Mouse (Mus musculus): ENCODE measurements around the gene Ntrk3. TPM values are rescaled to one million over a fixed set of nuclear protein-coding genes. Genes with fewer than 3 reads are reported as not detected.

The Ntrk3 gene
- polyA plus RNA-seq, 1 experiment, result 76.9 TPM

- DNase-seq (ENCODE audit: extremely low spot score in 1 of 2, low spot score in 1 of 2), result no peak
Measured at GRCm38 (mm10) chr7:78720989-78721816, 16.6 kb downstream of the Ntrk3 start.

- no peak for DNase-seq (ENCODE audit: extremely low spot score in 1 of 2, low spot score in 1 of 2)
Measured at GRCm38 (mm10) chr7:78719795-78720460, 17.9 kb downstream of the Ntrk3 start.

- DNase-seq (ENCODE audit: extremely low spot score in 1 of 2, low spot score in 1 of 2), result peak in 1 of 2 experiments; percentile 48
Measured at GRCm38 (mm10) chr7:78719117-78719516, 18.7 kb downstream of the Ntrk3 start.

GRCm38 (mm10) chr7:78718191-78718609 is 19.6 kb downstream of the Ntrk3 start:
- DNase-seq (ENCODE audit: extremely low spot score in 1 of 2, low spot score in 1 of 2), result peak; percentile 71 to 74

- DNase-seq (ENCODE audit: extremely low spot score in 1 of 2, low spot score in 1 of 2), result peak in 1 of 2 experiments; percentile 45
Measured at GRCm38 (mm10) chr7:78707708-78708107, 30.1 kb downstream of the Ntrk3 start.

- DNase-seq (ENCODE audit: extremely low spot score in 1 of 2, low spot score in 1 of 2), result no peak
Measured at GRCm38 (mm10) chr7:78707122-78707521, 30.7 kb downstream of the Ntrk3 start.

GRCm38 (mm10) chr7:78702676-78703075 is 35.1 kb downstream of the Ntrk3 start:
- no peak for DNase-seq (ENCODE audit: extremely low spot score in 1 of 2, low spot score in 1 of 2)

- no peak for DNase-seq (ENCODE audit: extremely low spot score in 1 of 2, low spot score in 1 of 2)
Measured at GRCm38 (mm10) chr7:78695200-78695599, 42.6 kb downstream of the Ntrk3 start.

GRCm38 (mm10) chr7:78693148-78693547 is 44.7 kb downstream of the Ntrk3 start:
- no peak for DNase-seq (ENCODE audit: extremely low spot score in 1 of 2, low spot score in 1 of 2)

- DNase-seq (ENCODE audit: extremely low spot score in 1 of 2, low spot score in 1 of 2), result peak; percentile 53 to 75
Measured at GRCm38 (mm10) chr7:78690956-78691355, 46.9 kb downstream of the Ntrk3 start.

GRCm38 (mm10) chr7:78684943-78685342 is 52.9 kb downstream of the Ntrk3 start:
- DNase-seq (ENCODE audit: extremely low spot score in 1 of 2, low spot score in 1 of 2), result no peak

- no peak for DNase-seq (ENCODE audit: extremely low spot score in 1 of 2, low spot score in 1 of 2)
Measured at GRCm38 (mm10) chr7:78680871-78681270, 56.9 kb downstream of the Ntrk3 start.

- DNase-seq (ENCODE audit: extremely low spot score in 1 of 2, low spot score in 1 of 2), result peak; percentile 20 to 66
Measured at GRCm38 (mm10) chr7:78669407-78669806, 68.4 kb downstream of the Ntrk3 start.

GRCm38 (mm10) chr7:78668916-78669315 is 68.9 kb downstream of the Ntrk3 start:
- DNase-seq (ENCODE audit: extremely low spot score in 1 of 2, low spot score in 1 of 2), result no peak

- DNase-seq (ENCODE audit: extremely low spot score in 1 of 2, low spot score in 1 of 2), result peak; percentile 45 to 64
Measured at GRCm38 (mm10) chr7:78668003-78668635, 69.7 kb downstream of the Ntrk3 start.

GRCm38 (mm10) chr7:78660832-78661231 is 77.0 kb downstream of the Ntrk3 start:
- peak; percentile 26 to 71 for DNase-seq (ENCODE audit: extremely low spot score in 1 of 2, low spot score in 1 of 2)

- DNase-seq (ENCODE audit: extremely low spot score in 1 of 2, low spot score in 1 of 2), result no peak
Measured at GRCm38 (mm10) chr7:78659846-78660245, 78.0 kb downstream of the Ntrk3 start.

- DNase-seq (ENCODE audit: extremely low spot score in 1 of 2, low spot score in 1 of 2), result no peak
Measured at GRCm38 (mm10) chr7:78658026-78658425, 79.8 kb downstream of the Ntrk3 start.

- no peak for DNase-seq (ENCODE audit: extremely low spot score in 1 of 2, low spot score in 1 of 2)
Measured at GRCm38 (mm10) chr7:78656181-78656580, 81.6 kb downstream of the Ntrk3 start.

- DNase-seq (ENCODE audit: extremely low spot score in 1 of 2, low spot score in 1 of 2), result no peak
Measured at GRCm38 (mm10) chr7:78653686-78654085, 84.1 kb downstream of the Ntrk3 start.

- no peak for DNase-seq (ENCODE audit: extremely low spot score in 1 of 2, low spot score in 1 of 2)
Measured at GRCm38 (mm10) chr7:78652296-78652695, 85.5 kb downstream of the Ntrk3 start.
